Mouse (Mus musculus): ENCODE results near the gene Wdr70.
"Not testable (repeated sequence)": the region's sequence is repeated elsewhere in the genome, so short reads cannot be mapped to it uniquely, and the experiment has no call there.

Wdr70 gene

DNA sequence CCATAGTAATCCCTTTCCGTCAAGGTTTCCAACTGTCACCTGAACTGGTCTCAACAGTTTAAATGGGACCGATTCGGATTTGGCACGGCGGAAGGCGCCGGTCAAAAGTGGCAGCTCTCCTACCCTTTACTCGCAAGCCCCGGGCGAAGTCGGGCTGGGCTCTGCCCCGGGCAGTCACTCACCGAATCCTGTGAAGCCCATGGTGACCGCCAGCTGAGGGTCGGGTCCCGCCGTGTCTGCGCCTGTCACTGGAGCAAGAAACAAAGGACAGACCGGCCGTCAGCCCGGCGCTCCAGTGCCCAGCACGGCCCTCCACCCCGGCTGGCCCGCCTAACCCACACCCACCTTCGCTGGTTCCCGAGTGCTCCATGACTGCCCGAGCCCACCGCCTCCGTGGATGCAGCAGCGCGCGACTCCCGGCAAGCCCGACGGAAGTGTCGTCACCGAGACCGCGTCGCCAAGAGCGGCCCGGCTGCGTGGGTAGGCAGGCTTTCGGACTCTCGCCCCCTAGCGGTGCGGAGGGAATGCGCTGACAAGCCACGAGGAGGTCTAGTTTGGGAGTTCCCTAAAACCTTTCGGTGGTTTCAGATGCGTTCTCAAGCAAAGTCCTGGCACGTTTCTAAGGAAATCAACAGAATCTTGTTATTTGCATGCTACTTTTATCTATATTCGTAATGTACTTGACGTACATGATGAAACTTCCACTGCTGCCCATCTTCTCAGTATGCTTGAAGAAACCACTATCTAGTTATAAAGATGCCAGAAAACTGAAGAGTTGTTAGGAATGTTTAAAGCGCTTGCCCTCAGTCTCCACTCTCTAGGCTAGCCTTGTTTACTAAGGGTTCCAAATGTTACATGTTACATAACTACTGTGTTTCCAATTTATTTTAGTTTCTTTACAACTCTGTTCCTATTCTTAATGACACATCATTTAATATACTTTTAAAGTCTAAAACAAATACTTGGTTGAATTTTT, at the start of gene Wdr70:
Wdr70 (minus strand) TSS at position 436 of the 976 bp plus-strand sequence.
- peak; percentile 93 to 95 for DNase-seq (ENCODE audit: low spot score in 2 of 2)

DNA sequence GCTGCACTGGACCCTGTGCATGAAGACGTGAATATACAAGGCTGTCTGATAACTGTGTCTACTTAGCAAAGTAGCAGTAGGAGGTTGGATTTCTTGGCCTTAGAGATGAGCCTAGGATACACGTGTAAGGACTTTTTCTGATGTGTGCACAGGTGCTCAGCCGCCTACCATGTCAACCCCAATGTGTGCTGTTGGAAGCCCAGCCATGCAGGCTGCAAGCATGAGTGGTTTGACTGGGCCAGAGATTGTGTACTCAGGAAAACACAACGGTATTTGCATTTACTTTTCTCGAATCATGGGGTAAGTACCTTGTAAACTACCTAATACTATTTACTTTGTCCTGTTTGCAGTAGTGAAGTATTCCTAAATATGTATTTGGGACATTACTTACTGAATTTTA, 36.6 kb upstream of the Wdr70 start:
- no peak for DNase-seq (ENCODE audit: low spot score in 2 of 2)

DNA sequence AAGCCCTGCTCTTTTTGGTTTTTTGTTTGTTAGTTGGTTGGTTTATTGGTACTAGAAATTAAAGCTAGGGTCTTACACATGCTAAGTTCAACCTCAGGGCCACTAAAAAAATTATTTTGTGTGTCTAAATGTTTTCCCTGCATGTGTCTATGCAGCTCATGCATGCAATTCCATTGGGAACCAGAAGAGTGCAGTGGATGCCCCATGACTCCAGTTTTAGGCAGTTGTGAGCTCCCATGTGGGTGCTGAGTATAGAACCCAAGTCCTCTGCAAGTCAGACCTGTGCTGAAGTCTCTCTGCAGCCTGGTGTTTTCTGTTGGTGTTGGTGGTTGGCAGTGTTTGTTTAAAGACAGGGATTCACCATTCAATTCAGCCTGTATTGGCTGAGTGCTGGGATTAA, 32.8 kb upstream of the Wdr70 start:
- DNase-seq (ENCODE audit: low spot score in 2 of 2) = no peak

DNA sequence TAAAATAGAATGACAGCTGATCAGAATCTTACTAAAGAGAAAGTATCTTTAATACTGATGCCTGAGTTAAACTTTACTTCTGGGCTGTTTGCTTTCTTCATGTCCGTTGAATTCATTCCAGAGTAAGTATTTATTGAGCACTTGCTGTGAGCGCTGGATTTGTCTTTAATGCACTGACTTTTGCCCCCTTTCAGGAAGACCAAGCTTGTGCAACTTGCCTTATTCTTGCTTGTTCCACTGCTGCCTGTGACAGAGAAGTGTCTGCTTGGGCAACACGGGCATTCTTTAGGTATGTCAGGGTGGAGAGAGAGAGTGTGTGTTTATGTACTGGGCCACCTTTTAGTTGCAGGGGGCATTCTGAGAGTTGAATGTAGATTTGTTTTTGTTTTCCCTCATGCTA, 32.3 kb upstream of the Wdr70 start:
- no peak for DNase-seq (ENCODE audit: low spot score in 2 of 2)

DNA sequence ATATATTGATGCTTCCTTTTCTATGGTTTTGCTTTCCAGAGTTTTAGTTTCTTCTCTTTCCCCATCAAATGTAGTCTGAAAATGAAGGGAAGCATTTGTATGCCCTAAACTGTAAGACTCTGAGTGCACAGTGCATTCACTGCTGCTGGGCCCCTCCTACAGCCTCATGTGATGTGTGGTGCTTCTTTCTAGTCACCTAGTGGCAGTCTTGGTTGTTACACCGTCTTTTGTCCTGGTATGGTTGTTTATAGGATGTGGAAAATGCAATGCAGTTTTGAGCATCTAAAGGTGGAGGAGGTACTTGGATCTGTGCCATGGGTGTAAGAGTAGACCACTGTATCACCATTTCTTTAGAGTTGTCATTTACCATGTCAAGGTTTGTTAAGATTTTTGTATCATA, 30.3 kb upstream of the Wdr70 start:
- DNase-seq (ENCODE audit: low spot score in 2 of 2) = no peak

DNA sequence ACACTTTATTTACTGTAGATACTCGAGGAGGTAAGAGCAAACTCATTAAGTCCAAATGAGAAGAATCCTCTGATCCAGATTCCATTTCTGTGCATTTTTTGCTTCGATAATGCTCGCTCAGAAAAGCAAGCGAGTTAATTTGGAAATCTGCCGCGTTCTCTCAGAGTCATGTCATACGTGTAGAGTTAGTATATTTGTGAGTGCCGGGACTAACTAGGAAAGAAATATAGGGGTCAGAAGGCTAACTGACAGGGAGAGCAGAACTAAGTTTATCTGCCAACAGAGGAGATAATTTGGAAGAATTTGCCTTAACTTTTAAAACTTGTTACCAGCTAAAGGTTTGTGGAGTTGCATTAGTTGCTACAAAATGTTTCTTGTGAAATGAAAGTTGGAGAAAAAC, 10.8 kb upstream of the Wdr70 start:
- DNase-seq (ENCODE audit: low spot score in 2 of 2) = no peak

DNA sequence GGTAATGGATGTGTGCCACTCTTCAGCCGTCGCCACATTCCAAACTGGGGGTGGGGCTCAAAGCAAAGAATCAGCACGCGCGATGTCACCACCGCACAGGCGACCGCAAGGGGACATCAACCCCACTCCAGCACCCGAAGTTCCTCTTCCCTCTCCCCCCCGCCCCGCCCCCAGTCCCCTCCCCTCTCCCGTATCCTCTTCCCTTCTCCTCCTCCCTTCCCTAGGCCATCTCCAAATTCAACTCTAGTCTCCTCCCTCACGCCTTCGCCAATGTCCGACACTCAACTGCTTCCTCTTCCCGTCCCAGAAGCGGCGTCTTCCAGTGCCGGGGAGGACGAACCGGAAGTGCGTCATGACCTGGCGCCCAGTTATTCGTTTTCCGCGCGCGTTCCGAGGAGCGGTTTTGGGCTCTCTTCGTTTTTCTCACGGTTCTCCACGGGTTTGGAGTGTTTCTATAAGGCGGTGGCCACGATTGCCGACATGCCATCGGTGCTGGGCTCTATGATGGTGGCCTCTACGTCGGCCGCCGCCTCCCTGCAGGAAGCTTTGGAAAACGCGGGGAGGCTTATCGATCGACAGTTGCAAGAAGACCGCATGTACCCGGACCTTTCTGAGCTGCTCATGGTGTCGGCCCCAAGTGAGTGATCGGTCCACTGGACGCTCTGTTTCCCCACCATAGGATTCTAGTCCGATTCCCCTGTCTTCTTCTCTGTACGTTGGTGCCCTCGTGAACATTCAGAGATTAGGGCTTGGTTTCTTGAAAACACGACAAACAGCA, 10.1 kb upstream of the Wdr70 start, which contains the start of gene Nup155:
Nup155 (plus strand) TSS at position 308 of the 778 bp plus-strand sequence.
- peak; percentile 85 to 92 for DNase-seq (ENCODE audit: low spot score in 2 of 2)

DNA sequence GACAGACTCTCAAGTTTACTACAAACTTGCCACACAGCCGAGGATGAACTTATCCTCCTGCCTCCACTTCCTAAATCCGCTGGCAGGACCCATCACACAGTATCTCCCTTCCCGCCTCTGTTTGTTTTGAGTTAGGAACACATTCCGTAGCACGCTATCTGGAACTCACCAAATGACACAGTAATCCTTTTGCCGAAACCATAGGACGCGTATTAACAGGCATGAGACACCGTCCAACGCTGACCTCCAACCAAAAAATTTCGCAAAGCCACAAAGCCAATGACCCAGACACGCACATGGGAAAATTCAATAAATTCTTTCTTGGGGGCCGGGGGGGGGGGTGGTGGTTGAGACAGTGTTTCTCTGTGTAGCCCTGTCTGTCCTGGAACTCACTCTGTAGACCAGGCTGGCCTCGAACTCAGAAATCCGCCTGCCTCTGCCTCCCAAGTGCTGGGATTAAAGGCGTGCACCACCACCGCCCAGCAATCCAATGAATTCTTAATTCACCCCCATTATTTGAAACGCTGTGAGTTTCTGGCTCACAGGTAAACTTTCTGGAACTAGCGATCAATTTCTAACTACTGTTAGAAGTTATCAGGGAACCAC, 9.5 kb upstream of the Wdr70 start:
- DNase-seq (ENCODE audit: low spot score in 2 of 2) = no peak

DNA sequence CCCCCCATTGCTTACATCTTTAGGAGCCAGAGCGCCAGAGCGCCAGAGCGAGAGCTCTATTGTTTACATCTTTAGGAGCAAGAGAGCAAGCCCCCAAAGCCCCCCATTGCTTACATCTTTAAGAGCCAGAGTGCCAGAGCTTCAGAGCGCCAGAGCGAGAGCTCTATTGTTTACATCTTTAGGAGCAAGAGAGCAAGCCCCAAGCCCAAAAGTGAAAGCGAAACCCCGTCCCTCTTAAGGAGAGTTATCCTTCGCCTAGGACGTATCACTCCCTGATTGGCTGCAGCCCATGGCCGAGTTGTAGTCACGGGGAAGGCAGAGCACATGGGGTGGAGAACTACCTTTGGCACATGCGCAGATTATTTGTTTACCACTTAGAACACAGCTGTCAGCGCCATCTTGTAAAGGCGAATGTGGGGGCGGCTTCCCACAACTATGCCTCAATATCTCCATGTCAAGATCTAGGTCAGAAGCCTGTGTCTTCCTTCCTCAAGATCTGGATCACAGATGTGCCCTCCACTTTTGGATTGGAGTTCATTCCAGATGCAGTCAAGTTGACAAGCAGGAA, 3.0 kb upstream of the Wdr70 start:
- DNase-seq (ENCODE audit: low spot score in 2 of 2) = not testable (repeated sequence)

DNA sequence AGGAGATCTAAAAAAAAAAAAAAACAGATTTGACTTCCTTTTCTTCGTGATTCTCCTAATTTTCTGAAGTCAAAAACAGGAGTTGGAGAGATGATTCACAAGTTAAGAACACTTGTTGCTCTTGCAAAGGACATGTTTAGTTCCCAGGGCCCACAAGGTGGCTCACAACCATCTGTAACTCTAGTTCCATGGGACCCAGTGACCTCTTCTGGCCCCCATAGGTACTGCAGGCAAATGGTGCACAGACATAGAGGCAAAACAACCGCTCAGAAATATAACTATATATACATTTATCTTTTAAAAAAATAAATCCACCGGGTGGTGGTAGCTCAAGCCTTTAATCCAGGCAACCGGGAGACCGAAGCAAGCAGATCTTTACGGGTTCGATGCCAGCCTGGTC, 1.2 kb downstream of the Wdr70 start:
- peak; percentile 8 to 23 for DNase-seq (ENCODE audit: low spot score in 2 of 2)

DNA sequence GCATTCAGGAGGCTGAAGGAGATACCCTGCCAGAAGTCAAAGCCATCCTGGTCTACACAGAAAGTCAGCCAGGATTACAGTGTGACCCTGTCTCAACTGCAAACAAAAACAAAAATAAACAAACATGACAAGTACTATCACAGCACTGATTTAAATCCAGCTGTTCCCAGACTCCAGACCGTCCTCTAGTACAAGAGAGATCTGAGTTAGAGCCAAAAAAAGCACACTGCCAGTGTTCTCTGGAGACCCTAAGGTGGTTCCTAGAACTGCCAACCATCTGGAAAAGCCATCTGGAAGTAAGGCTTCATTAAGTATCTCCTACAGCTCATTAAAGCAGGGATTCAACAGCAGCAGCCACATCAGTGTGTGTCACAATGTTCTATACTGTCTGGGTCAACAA, 6.3 kb downstream of the Wdr70 start:
- not testable (repeated sequence) for DNase-seq (ENCODE audit: low spot score in 2 of 2)

DNA sequence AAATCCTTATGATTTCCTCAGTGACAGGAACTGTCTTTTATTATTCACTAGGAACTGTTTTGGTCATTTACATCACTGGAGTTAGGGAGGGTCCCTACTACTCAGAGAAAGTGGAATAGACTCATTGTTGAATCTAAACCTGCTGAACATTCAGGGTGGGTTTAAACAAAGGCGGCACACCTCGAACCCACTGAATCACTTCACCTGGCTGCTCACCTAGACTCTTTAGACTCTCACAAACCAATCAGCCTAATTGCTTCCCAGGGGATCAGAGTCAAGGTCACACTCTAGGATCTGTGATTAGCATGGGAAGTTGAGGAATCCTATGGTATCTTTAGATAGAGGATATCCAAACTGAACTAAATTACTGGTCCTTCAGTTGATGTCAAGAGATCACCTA, 8.3 kb downstream of the Wdr70 start:
- no peak for DNase-seq (ENCODE audit: low spot score in 2 of 2)

DNA sequence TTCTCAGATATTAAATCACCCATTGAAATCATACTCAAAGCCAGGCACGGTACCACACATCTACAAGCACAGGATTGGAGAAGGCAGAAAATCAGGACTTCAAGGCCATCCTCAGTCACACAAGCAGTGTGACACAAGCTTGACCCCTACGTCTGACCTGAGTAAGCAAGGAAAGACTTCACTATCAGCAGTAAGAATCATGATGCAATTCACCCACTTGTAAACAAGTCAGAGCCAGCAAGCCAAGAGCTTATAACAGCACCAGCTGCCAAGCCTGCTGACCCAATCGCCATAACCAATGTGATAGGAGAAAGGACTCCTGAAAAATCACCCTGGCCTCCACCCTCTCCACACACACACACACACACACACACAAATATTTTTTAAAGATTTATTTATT, 10.3 kb downstream of the Wdr70 start:
- DNase-seq (ENCODE audit: low spot score in 2 of 2) = no peak

DNA sequence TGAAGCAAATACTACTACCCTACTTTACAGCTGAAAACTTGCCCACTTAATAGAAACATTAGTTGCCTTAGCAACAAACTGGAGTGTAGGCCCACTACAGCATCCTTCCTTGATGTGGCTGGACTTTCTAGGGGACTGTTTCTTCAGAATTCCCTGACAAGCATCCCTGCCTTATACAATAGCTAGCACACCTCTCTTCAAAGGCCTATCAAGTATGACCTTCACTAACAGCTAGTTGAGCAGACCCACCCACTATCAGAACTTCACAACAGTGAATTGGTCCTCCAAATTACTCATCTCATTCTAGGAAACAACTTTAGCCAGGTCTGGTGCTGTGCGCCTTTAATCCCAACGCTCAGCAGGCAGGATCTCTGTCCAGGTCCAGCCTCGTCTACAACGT, 11.7 kb downstream of the Wdr70 start:
- no peak for DNase-seq (ENCODE audit: low spot score in 2 of 2)

DNA sequence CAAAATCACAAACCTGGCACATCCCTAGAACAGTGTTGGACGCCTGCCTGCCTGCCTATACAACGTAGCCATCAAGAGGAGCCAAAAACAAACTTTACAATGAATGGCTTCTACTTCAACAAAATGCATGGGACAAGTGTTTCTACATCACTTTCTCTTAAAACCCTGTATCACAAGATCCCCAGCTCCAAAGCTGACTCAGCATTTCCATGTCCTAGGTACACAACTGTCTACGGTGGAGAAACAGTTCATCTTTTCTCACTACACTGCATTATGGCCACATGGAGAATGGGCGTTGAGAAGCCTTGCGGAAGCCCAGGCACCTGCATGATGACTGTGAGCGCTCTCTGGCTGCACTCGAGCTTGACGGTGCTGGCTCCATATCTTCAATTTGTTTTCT, 16.9 kb downstream of the Wdr70 start:
- DNase-seq (ENCODE audit: low spot score in 2 of 2) = no peak

DNA sequence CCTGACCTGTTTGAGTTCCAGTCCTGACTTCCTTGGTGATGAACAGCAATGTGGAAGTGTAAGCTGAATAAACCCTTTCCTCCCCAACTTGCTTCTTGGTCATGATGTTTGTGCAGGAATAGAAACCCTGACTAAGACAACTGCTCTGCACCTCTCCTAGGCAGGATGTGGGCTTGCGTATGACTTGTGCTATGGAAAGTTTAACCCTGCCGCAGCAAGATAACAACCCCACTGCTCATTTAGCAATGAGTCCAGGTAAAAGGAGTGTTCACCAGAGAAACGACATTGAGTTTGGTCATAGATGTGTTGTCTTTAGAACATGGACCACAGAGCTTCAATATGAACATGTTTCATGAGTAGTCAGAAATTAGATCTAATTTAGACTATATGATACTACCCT, 25.9 kb downstream of the Wdr70 start:
- DNase-seq (ENCODE audit: low spot score in 2 of 2) = not testable (repeated sequence)

DNA sequence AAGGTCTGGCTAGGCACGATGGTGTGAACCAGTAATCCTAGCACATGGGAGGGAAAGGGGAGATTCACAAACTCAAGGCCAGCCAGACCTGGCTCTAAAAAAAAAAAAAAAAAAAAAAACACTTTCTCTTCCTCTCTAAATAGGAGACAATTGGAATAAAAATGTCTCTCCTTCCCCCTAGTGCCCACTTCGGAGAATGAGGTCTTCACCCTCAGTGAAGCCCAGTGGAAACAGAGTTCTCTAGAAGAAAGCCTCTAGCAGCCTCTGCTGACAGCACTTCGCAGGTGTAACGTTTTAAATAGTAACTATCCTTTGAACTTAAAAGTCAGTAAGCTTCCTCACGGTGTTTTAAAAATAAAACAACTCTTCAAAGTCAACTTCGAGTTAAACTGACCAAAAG, 33.8 kb downstream of the Wdr70 start:
- DNase-seq (ENCODE audit: low spot score in 2 of 2) = no peak

DNA sequence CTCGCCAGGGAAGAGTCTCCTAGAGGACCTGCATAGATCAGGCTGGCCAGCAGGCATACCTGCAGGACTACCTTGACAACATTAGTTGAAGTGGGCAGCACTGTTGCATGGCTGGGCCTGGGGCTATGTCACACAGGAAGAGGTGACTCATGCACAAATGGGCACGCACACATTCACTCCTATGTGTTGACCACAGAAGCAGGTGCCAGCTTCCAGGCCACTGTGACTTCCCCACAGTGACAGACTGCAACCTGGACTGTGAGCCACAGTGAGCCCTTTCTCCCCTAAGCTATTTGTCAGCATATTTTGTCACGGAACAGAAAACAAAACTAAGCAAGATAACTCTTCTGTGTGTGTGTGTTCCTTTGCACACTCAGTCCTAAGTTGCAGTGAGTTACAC, 47.8 kb downstream of the Wdr70 start:
- no peak for DNase-seq (ENCODE audit: low spot score in 2 of 2)

DNA sequence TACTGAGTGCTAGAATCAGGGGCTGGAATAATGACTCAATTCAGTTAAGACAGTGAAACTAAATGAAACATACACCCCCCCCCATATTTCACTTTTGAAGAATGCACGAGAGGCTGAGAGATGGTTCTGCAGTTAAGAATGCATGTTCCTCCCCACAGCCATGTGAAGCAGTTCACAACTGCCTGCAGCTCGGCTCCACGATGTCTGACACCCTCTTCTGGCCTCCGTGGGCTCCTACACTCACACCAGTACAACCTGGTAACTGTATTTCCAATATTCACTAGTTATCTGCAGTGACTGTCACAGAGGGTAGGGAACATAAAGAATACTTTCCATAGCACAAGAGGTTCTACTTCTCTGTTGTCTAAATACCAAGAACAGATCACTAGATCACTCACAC, 59.2 kb downstream of the Wdr70 start:
- no peak for DNase-seq (ENCODE audit: low spot score in 2 of 2)

DNA sequence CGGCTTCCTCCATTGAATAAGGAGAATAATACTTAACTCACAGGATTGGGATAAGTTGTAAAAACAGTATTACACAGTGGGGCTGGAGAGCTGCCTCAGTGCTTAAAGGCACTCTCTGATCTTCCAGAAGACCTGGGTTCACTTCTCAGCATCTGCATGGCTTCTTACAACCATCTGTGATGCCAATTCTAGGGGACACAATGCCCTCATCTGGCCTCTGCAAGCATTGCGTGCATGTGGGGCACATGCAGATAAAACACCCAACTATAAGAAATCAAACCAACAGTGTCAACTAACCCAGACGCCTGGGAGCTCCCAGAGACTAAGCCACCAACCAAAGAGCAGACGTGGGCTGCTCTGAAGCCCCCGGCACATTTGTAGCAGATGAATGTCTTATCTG, 60.6 kb downstream of the Wdr70 start:
- DNase-seq (ENCODE audit: low spot score in 2 of 2) = no peak

DNA sequence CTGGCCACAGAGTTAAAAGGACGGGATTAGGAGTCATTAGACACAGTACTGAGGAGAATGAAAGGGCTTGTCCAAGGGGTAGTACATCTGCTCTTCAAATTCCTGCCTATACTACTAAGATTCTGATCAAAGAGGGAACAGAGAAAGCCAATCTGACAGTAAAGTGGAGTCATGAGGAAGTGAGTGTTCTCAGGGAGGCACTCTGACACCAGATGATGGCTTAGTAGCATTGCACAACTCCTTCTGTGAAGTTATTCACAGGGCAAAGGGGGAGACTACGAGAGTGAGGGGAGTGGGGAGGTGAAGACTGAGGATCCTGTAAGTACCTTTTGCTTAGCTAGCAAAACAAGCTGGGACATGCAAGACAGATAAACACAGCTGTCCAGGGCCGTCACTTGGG, 61.2 kb downstream of the Wdr70 start:
- no peak for DNase-seq (ENCODE audit: low spot score in 2 of 2)

DNA sequence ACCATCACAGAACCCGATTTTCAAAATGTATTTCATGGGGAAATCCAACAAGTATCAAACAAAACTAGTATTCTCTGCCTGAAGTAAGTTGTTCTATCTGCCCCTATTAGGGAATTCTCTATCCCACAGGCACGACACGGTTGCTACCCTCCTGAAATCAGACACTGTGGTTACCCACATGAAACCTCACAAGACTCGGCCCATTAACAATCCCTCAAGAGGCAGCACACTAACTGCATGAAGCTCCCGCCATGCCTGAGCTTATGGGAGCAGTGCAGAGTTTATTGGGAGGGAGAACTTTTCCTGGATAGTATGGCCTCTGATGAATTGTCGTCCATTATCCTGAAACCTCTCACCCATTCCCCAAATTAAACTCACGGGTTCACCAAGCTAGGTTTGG, 67.8 kb downstream of the Wdr70 start:
- no peak for DNase-seq (ENCODE audit: low spot score in 2 of 2)
